Mouse (Mus musculus) layer of hippocampus, adult 8-10 months (tissue): ENCODE data around the gene Ddx54. TPM values are rescaled to one million over a fixed set of nuclear protein-coding genes. Genes with fewer than 3 reads are reported as not detected.

Experiments used
- total RNA-seq, 4 experiments: library from RNA; stranded (reverse); gene quantifications; 2 replicates each; pipeline ENCODE4 v1.2.4; 2022

The Ddx54 gene
- total RNA-seq, 4 experiments from 2014 or later: 32.8 to 37.1 (median 35.7) TPM

Other genes with a start within 250 kb of the Ddx54 start
- under 1 TPM in 2 of 4 experiments, not detected in 2; 0.10 to 0.11 TPM for gene Lhx5, start 181.0 kb upstream of the Ddx54 start, total RNA-seq
- gene Sdsl, start 139.9 kb upstream of the Ddx54 start, total RNA-seq: 10 to 100 TPM in 3 of 4 experiments, 1 to 10 TPM in 1; 7.5 to 11.6 (median 10.6) TPM
- under 1 TPM in 2 of 4 experiments, not detected in 2; 0.82 to 0.91 TPM for gene Sds, start 136.2 kb upstream of the Ddx54 start, total RNA-seq
- 10 to 100 TPM; 57.9 to 76.5 (median 66.5) TPM for gene Plbd2, start 109.1 kb upstream of the Ddx54 start, total RNA-seq
- 10 to 100 TPM in 1 of 4 experiments, 1 to 10 TPM in 3; 9.6 to 10.8 (median 9.8) TPM for gene Slc8b1, start 101.6 kb upstream of the Ddx54 start, total RNA-seq
- gene Tpcn1, start 24.1 kb upstream of the Ddx54 start, total RNA-seq: 10 to 100 TPM; 38.2 to 43.8 (median 41.1) TPM
- 1 to 10 TPM; 1.2 to 1.6 (median 1.5) TPM for gene Iqcd, start 23.7 kb upstream of the Ddx54 start, total RNA-seq
- gene Rita1, start 150 bp upstream of the Ddx54 start, total RNA-seq: 10 to 100 TPM; 22.1 to 27.3 (median 24.7) TPM
- under 1 TPM in 2 of 4 experiments, not detected in 2; 0.50 to 0.56 TPM for gene Cfap73, start 21.5 kb downstream of the Ddx54 start, total RNA-seq
- 100 to 1,000 TPM in 2 of 4 experiments, 10 to 100 TPM in 2; 84.4 to 112 (median 96.9) TPM for gene Rasal1, start 36.1 kb downstream of the Ddx54 start, total RNA-seq
- 10 to 100 TPM; 62.9 to 71.1 (median 66.9) TPM for gene Dtx1, start 99.2 kb downstream of the Ddx54 start, total RNA-seq
- under 1 TPM; 0.12 to 0.65 (median 0.40) TPM for gene Oas2, start 137.1 kb downstream of the Ddx54 start, total RNA-seq
- gene Oas3, start 164.9 kb downstream of the Ddx54 start, total RNA-seq: under 1 TPM in 2 of 4 experiments, not detected in 2; 0.09 to 0.30 TPM
- not detected for gene Oas1e, start 182.8 kb downstream of the Ddx54 start, total RNA-seq
- 1 to 10 TPM in 1 of 4 experiments, under 1 TPM in 3; 0.12 to 1.2 (median 0.65) TPM for gene Oas1c, start 199.8 kb downstream of the Ddx54 start, total RNA-seq
- not detected for gene Oas1f, start 234.6 kb downstream of the Ddx54 start, total RNA-seq
- not detected for gene Oas1h, start 248.7 kb downstream of the Ddx54 start, total RNA-seq